Mouse (Mus musculus) erythroblast, adult 5-6 weeks (primary cell): ENCODE measurements at regions not wholly inside any gene's neighbourhood (a gene's known extent, or its start where the extent isn't known, plus 50 kb on each side); places are given as distances from the start of the nearest gene placed in this dataset.

Experiments used
- ATAC-seq: replicated peaks from 2 replicates; pipeline ENCODE4 v1.8.0; 2016; ENCODE audit warnings: moderate number of reproducible peaks, mild to moderate bottlenecking, moderate TSS enrichment, inconsistent platforms; ENCODE audit not compliant: poor library complexity, low FRiP score, severe bottlenecking

DNA sequence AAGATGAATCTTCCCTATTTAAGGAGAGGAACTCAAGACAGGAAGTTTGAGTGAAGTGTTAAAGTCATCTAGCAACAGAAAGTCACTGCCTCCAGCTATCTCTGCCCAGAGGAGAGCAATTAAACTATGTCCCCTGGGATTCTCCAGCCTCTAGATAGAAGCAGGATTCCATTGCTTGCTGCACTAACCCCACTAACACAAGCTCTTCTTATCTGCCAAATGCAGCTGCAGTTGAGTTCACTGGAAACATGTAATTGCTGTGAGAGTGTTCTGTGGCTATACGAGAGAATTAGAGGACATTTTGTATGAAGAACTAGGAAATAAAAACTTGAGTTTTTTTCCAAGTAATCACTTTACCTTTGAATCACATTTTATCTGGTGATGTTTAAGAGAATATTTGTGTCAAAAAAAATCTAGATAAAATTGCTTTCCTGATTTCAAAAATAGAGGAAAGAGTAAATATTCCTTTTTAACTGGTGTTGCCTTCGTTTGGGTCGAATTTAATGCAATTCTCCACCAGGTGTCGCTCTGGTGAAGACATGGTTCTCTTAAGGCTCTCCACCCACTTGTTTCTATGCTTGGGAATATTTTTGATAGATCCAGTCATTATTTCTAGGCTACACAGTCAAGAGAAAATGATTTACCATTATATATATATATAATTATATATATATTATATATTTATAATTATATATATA, 121.1 kb upstream of the Bmp2 start:
- peak; percentile 71 for ATAC-seq

DNA sequence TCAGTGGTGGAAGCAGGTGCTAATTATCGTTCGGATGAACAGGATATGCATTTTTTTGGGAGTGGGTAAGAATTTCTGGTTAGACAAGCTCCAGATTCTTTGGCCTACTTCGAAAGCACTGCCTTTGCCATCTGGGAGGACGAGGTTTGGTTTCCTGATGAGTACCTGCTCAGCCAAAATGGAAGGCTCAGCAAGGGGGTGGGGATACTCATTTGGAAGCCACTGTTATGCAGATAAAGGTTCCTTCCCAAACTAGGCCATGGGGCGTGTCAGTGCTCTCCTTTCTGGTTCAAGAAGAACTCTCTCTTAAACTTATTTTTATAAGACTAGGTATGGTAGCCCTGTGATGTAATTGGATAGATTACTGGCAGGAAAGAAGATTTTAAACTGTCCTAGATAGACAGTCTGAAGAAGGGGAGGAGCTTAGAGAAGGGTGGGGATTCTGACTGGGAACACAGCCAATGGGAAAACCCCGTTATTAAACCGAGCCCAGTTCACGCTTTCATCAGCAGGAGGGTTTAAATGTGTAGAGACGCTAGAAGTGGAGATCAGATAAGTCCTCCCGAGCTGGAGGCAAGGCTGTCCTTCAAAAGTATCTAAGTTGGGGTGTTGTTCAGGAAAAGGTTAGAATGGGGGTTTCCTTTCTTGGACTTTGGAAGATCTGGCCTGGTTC, 119.7 kb upstream of the Bmp2 start:
- ATAC-seq: peak; percentile 50; the same call in 1 of the 2 replicates

DNA sequence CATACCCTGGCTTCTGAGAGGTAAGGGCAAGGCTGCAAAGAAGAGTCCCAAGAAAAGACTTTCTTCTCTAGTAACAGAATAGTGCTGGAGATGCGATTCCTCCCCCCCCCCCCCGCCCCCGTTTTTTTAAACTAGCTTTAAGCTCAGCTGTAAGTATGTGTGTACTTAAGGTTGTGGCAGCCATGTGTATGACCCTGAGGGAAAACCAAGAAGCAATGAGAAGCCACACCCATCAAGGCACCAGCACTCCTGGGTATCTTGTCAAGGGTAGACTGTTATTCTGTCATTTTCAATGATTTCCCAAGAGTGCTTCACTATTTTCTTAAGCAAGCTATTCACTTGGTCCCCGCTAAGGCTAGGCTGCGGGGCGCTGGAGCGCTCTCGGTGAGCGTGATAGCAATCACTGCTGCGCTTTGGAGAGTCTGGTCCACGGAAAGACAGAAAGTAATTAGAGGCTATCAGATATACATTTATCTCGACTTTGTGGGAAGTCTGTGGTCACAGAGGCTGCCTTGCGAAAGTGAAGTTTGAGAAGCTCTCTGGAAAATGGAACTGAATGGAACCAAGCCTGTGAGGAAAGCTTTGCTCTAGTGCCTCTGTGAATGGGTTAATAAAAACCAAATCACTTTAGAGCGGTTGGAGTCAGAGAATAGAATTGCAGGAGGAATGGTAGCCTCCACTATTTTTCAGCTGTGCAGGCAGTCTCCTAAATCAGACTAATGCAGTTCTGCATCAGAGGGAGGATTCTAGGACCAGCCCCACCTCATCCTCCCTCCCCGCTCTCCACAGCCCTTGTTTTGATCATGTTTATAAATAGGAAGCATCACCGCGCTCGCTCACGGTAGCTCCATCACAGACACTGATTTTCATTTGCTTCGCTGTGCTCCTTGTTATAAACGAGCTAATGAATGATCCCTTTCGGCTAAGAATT, 114.8 kb upstream of the Bmp2 start:
- ATAC-seq: no peak

DNA sequence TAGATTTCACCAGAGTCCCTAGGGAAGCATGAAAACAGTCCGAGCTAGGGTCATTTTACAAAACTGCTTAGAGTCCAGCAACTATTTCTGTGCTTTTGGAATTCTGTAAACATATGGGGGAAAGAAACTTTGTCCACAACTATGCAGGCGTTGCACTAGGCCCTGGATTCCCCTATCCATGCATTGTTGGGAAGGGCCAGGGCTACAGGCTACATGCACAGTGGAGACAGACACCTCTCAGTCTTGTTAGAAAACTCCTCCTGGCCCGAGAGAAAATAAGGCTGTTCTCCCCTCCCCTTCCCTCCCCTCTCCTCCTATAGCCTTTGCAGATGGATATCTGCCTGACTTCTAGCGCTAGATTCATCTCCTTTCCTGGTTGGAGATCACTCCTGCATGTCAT, 113.9 kb upstream of the Bmp2 start:
- no peak for ATAC-seq

DNA sequence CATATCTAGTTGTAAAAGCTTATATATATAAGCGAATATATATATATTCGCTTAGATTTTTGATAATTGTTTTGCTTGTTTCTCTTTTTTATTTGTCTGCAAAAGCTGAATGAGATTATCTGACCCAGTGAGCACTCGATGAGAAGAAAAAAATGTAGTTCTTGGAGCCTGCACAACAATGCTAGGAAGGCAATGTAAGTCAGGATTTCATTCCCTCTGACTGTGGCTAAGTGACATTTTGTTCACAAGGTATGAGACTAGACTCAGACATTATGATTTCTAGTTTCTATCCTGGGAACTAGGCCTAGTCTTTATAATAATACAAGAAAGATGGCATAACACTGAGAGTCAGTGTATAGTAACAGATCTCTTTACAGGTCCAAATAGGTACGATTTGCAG, 108.9 kb upstream of the Bmp2 start:
- ATAC-seq: no peak

DNA sequence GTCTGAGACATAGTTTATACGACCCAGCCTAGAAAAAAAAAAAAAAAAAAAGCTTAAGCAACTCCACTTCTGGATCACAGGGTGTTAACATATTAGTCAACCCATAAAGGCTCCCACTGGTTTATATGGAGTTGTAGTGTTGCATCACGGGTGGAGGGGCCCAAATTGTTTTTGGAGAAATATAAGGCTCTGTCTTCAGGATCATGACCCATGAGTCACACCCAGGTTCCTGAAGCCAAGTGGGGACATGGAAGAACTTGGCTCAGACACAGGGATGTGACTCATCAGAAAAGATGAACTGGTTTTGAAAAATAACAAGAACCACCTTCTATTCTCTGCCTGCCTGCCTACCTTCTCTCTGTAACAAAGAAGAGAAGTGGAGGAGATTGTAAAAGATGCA, 108.5 kb upstream of the Bmp2 start:
- ATAC-seq: no peak

DNA sequence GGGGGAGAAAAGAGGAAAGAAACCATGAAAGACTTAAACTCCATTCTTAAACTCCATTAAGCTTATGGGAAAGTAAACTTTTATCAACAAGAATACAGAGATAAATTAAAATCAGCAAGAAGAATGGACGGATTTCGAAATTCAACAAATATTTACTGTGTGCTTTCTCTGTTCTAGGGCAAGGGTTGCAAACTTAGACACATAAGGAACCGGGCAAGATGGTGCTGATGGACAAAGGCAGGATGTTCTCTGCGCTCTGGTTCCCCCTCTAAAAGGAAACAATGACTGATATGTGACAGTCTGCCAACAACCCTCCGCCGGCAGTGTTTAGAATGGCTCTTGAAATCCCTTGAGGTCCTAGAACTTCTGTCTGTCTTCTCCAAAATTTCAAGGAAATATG, 99.0 kb upstream of the Bmp2 start:
- ATAC-seq: no peak

DNA sequence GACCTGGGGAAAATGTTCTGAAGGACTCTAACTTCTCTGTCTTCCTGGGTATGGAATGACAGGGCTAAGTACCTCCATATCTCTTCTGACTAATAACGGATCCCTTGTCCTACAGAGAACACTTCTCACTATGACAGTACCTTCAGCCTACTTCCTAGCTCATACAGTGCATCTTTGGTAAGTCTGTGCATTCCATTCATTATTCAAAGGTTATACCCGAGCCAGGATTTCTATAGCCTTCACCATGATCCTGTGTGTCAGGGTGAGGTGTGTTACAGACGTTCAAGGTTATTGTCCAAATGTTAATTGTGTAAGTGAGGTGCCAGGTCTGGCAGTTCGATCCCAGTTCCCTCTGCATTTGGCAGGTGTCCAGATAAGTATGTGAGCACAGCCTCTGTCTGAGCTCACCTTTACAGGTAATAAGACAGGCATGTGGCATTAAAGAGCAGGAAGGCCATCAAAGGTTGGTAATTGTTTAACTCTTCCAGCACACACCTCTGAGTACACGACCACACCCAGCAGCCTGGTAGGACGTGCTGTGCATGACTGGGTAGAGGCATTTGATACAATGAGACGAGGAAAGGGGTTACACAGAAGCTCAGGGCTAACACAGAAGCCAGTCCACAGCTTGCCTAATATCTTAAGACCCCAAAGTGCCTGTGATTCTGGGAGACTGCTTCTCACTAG, 96.3 kb upstream of the Bmp2 start:
- no peak for ATAC-seq

DNA sequence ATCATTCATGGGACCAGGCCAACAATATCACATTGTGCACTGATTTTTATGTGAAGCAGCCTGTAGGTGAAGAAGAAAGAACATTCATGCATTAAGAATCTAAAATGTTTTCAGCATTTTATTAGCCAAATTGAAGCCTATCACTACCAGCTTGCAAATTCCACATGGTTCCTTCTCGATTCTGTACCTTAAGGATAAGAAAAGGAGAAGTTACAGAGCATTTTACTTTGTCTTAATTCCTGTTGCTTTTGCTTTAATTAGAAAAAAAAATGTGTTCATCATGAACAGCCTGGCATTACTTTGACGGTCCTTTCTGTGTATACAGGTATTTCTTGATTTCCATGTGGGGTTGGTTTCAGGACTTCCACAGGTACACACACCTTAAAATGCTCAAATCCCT, 95.2 kb upstream of the Bmp2 start:
- ATAC-seq: no peak

DNA sequence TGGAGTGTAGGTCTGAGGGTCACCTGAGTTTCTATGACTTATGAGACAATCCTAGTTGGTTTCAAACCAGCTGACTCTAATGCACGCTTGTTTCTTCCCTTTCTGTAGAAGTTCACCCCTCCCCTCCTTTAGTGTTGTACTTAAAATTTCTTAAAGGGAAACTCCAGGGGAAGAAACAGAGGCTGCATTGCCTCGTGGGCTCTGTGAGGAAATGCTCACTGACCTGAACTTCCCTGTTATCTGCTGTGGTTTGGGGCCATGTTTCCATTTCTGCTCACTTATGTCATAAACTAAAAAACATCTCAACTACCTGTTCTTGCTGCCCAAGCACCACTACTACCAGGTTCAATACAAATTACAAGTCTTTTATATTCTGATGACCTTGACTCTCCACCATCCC, 93.2 kb upstream of the Bmp2 start:
- no peak for ATAC-seq

DNA sequence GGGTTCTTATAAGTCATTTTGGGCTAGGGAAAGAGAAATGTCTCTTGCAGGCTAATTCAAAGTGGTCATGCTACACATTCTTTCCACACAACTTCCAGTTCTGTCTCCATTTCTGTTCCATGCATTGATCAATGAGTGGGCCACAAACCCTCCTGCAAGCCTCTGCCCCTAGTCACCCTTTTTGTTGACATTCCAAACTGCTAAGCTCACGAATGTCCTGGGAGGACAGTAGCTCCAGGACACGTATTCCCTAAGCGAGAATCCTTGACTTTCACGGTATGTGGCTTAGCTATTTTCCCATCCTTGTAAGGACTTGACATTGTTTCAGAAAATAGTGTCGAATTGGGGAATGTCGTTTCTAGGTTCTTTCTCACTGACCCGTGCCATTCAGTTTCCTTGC, 91.1 kb upstream of the Bmp2 start:
- ATAC-seq: no peak

DNA sequence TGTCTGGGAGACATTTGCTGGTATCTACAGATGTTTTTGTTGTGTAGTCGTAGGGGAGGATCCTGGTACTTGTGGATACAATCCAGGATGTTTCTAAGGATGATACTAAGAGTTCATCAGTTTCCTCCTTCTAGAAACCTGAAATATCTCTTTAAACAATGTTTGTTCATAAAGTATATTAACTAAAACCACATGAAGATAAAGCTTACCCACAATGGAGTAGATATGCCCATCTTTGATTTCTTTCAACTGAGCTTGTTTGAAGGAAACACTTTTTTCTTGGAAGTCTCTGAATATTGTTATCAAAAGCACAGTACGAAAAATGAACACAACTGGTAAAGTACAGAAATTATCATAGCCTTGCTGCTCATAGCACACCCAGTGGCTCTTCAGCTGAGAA, 89.6 kb upstream of the Bmp2 start:
- ATAC-seq: no peak

DNA sequence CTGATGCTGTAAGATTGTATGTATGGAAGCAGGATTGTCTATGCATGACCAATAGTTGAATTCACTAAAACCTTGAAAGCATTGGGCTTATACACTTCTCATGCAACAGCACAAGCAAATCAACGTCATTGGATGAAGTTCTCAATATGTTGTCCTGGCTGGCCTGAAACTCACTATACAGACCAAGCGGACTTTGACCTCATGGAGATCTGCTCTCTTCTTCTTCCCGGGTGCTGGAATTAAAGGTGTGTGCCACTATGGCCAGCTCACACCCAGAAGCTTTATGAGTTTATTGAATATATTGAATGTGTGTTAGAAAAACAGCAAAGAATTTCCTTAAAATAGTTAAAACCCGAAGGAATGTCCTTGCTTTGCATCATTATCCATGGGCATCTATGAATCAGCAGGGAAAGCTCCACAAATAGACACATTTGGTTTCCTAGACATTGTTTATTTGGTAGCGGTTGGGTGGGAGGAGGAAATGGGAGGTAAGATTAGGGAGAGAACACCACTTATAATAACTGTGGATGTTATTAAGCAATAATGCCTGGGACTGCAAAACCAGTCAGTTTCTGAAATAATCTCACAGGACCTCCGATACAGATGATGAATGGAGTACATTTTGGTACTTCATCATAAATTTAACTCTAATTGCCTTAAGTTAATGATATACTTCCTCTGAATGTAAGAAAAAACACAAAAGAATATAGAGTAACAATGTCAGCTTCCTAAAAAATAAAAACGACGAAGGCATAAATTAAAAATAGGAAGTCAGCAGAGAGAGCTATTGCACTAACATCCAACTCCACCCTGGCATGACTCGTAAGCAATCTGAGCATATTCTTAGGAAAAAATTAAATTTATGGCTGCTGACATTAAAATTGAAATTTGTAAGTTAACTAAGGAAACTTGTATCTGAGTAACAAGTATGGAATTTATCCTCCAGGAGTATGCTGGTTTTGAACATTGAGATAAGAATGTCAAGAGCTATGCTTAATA, 84.5 kb upstream of the Bmp2 start:
- ATAC-seq: no peak

DNA sequence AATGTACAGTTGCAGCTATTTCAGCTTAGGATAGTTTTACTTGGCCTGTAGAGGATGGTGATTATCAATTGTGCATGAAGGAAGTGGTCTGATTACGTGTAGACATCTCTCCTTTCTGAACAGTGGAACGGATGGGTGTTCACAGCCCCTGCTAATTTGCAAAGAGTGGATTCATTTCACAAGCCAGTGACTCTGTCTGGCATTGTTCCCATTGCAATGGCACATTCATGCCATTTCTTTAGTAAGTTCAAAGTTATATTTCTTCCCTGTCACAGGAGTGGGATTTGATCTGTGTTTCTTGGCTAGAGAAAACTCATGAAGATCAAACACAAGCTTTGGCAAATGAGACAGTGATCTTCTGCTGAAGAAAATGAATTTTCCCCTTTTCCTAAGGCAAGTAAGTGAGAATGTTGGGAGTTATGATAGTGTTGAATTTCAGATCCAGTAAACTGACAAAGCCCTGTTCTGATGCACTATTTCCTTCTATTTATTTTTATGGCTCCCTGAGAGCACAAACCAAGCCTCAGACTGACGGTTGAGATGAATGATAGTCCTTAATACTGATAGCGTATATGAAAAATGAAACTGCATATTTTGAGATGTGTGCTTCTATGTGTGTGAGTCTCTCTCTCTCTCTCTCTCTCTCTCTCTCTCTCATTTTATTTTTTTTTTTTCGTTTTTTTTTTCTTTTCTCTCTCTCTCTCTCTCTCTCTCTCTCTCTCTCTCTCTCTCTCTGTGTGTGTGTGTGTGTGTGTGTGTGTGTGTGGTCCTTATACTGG, 78.8 kb upstream of the Bmp2 start:
- no peak for ATAC-seq

DNA sequence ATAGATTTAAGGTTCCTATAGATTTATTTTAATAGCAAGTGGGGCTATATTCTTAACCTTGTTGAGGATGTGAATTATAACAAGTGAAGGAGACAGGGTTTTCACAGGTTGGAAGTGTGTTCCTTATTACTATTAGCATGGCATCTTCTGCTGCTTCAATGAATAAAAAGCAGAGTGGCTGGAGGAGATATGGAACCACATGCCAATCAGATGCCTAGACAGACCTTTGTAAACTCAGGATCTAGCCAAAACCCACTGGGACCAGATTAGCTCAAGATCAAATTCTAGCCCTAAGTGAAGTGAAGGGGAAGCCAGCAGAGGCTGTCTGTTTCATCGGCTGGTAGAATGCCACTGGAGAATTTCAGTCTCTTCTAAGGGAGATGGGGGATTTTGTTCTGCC, 77.8 kb upstream of the Bmp2 start:
- ATAC-seq: no peak

DNA sequence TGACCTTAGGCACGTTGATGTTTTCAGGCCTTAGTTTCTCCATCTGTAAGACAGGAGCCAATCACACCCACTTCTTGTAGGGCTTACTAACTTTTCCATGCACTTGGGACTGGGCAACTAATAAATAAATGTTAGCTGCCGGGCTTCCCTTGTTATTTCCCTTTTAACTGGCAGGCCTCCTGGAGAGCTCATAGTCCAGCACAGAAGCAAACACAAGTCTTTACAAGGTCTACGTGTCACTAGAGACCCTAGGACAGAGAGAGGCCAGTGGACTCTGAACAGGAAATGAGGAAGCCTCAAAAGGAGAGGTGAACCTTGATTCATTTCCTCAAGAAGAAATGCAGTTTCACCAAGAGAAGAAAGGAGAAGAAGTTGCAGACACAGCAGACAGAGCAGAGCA, 71.1 kb upstream of the Bmp2 start:
- ATAC-seq: no peak

DNA sequence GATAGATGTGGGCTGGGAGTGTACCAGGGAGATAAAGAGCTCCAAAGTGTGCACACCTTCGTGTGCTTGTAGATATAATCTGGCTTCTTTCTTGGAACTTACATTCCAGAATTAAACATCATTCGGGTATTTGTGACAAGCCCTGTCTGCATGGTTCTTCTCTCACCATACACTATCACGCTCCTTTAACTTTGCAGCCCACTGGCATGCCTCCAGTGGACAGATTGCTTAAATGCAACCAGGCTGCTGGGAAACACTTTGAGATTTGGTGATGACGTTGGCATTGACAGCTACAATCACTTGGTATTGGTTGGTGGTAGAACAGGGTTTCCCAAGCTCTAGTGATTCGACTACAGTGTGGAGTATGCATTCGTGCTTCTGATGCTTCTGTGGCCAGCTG, 70.7 kb upstream of the Bmp2 start:
- ATAC-seq: no peak

DNA sequence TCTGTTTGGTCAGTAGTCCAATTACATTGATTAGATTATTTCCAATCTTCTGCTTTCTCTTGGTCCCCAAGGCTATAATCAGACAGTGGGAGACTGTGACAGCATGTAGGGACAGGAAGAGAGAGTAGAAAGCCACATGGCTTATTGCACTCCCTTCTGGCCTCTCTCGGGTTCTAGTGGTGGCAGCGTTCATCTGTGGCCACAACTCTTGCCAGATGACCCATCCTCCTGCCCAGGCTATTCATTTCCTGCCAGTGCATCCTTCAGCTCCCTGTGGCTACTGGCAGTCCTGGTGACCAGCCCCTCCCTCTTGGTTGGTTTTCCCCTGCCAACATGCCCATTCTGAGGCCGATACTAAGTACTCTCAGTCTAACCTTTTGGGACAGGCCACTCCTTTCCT, 70.2 kb upstream of the Bmp2 start:
- no peak for ATAC-seq
